Mouse (Mus musculus) layer of hippocampus, adult 18-20 months (tissue): ENCODE results near the gene Il31ra. TPM values are rescaled to one million over a fixed set of nuclear protein-coding genes. Genes with fewer than 3 reads are reported as not detected.
A peak's percentile ranks its signal among the peaks of the same experiment; 100 is the strongest.

Experiments
- DNase-seq, 2 experiments: peaks; one replicate each; pipeline ENCODE4 v3.0.0; 2022; ENCODE audit warnings: low spot score in 2 of 2
- total RNA-seq, 2 experiments: library from RNA; stranded (reverse); gene quantifications; 2 replicates each; pipeline ENCODE4 v1.2.3; 2021

The Il31ra gene
- total RNA-seq, 2 experiments from 2014 or later, result 0.38 TPM; not detected in 1

DNA sequence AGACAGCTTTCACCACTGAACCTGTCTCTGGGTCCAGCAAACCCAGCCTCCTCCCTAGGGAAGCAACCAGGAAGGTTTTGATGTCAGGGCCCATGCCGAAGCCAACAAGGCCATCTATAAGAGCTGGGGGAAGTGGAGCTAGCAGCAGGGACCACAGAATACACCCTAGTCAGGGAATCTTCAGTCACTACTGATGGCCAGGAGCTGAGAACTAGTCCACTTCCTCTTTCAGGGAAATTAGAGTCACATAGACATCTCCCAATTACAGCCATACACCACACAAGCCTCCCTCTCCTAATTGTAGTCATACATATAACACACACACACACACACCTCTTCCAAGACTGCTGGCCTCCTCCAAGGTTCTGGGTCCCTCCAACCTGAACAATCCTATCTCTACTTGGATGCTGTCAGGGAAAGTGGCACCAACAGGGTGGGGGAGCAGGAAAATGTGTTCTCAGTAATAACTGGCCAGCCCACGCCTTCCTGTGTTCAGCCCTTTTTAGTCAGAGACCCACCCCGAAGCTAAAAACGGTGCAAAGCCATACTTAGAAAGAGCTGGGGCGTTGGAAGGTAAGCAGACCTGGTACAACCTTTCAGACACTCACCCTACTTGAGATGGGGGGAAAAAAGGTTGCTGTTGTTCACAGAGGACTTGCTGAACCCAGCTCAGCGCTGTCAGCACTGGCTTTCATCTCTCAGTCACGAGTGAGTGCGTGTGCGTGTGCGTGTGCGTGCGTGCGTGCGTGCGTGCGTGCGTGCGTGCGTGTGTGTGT, 83.5 kb downstream of the Il31ra start:
- no peak for DNase-seq

DNA sequence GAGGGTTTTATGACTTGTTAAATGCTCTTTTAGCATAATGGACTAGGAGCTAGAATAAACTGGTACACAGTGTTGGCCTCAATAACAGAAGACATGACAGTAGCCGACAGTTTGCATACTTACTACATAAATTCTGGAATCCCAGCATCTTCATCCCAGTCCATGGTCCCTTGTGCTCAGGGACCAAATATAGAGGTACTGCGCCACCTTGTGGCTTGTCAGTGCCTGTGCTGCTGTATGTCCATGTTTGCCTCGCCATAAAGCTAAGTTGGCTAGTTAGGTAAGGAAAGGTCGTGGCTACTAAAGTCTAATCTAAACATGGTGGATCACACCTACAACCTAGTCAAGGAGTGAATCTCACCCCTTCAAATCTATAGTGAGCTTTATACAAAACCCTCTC, 84.7 kb downstream of the Il31ra start:
- peak; percentile 32 to 70 for DNase-seq

DNA sequence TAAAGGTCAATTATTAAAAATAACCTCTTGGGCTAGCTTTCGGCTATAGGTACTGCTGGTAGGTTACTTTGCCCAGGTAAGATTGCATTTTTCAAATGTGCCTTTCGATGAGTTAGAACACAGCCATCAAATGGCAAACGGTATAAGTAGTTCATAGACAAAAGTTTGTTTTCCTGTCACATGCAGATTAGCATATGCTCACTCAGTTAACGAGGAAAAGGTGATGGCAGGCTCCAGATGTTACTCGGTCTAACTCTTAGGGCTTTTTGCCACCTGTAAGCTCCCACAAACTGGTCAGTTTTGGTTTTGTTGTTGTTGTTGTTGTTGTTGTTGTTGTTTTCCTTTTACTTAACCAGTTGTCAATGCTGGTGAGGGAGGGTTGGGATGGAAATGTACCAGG, 85.7 kb downstream of the Il31ra start:
- no peak for DNase-seq

- no peak for DNase-seq
Observed at GRCm38 (mm10) chr13:112507691-112508090, 86.5 kb downstream of the Il31ra start.

DNA sequence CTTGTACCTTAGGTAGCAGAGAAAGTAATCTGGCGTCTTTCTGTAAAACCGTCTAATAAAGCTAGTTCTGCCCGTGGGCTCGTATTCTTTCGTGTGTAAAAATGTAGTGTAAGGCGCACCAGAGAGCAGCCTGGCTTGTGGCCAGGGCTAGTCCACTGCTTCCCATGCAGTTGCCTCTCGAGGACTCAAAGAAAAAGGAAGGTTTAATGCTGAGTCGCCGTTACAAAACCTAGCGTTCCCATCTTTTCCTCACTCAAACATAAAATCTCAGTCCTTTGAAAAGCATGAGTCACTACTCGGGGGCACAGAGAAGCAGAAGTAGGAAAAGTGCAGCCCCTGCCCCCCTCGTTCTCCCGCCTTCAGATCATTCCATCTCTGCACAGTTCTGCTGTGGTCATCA, 87.4 kb downstream of the Il31ra start:
- DNase-seq, result no peak

- DNase-seq, result no peak
Observed at GRCm38 (mm10) chr13:112505436-112505835, 88.7 kb downstream of the Il31ra start.

GRCm38 (mm10) chr13:112503846-112504245, 90.3 kb downstream of the Il31ra start:
- DNase-seq, result no peak

- no peak for DNase-seq
Observed at GRCm38 (mm10) chr13:112500466-112500865, 93.7 kb downstream of the Il31ra start.

GRCm38 (mm10) chr13:112500027-112500426, 94.1 kb downstream of the Il31ra start:
- no peak for DNase-seq

- no peak for DNase-seq
Observed at GRCm38 (mm10) chr13:112494590-112494989, 99.6 kb downstream of the Il31ra start.

DNA sequence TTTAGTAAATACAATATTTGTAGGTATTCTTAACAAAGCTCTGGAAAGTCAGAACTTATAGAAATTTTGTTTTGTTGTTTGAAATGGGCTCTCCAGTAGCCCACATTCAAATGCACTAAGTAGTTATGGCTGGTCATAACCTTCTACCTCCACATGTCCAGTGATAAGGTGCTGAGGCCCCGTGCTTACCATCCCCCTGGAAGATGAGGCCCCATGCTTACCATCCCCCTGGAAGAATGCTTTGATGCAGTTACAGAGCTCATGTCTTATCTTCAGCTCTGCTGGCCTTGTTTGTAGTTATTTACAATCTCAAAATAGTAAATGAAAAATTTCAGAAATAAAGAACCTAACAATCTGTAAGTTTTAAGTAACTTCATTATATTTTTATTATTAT, 101.9 kb downstream of the Il31ra start:
- DNase-seq, result no peak

DNA sequence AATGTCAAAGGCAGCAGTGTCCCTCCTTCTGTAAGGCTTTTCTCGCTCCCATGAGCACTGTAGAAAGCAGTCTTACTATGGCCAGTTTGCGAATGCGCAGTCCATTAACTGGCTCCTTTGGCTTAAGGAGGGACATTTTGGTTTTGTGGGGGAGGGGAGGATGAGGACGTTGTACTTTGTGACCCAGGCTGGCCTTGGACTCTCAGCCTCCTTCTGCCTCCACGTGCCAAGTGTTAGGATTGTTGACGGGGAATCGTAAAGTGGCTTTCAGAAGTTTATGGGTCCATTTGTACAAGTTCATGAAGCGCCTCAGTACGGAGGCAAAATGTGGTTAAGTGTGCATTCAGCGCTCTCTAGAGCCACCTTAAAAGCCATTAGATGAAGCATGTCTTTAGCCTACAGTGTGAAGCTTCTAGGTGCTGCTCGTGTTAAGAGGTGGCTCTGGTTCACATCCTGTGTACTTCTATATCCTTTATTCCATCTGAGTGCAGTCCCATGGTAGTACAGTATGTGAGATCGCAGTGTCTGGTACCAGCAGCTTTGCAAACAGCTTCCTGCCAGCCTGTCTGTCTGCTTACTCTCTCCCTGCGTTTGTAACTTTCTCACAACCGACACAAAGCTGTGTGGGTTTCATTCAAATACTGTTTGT, 102.4 kb downstream of the Il31ra start:
- DNase-seq, result no peak

GRCm38 (mm10) chr13:112490036-112490435, 104.1 kb downstream of the Il31ra start:
- no peak for DNase-seq

GRCm38 (mm10) chr13:112486676-112487075, 107.5 kb downstream of the Il31ra start:
- no peak for DNase-seq

GRCm38 (mm10) chr13:112486236-112486635, 107.9 kb downstream of the Il31ra start:
- DNase-seq, result no peak

- DNase-seq, result no peak
Observed at GRCm38 (mm10) chr13:112483015-112483414, 111.1 kb downstream of the Il31ra start.

DNA sequence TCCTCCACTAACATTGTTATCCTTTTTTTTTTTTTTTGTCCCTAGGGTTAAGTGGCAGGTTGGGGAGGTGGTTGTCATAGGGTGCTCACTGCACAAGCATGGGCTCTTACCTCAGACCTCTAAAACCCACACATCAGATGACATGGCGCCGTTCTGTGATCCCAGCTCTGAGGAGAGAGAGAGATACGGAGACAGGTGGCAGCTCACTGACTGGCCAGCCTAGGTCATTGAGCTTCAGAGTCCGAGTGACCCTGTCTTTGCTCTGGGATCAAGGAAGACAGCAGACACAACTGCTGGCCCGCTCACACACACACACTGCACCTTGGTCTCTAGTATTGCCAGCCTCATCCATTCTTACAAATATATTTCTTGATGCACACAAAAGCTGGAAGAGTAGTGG, 111.6 kb downstream of the Il31ra start:
- no peak for DNase-seq

DNA sequence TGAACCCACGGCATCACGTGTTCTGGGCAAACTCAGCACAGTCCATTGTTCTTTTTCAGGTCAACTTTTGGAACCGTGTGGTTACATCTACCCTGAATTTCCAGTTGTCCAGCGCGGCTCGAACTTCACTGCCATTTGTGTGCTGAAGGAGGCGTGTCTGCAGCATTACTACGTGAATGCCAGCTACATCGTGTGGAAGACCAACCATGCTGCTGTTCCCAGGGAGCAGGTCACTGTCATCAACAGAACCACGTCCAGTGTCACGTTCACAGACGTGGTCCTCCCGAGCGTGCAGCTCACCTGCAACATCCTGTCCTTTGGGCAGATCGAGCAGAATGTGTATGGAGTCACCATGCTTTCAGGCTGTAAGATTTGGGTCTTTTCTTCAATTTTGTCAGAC, 114.2 kb downstream of the Il31ra start:
- DNase-seq, result no peak

DNA sequence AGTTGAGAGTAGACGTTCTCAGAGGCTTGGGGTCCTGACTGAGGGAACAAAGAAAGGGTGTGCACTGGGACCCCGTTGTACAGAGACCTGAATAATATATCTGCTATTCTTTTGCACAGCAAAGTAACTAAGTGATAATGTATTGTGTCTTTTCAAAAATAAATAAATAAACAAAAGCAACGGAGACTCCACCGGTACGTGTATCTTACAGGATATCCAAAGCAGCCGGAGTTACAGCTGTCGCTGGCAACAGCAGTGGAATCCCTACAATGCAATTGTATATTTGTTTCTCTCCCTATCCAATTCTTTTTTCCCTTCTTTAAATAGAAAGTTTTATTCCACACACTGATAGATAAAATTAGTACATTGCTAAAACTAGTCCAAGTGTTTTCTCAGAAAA, 115.1 kb downstream of the Il31ra start:
- DNase-seq, result no peak

DNA sequence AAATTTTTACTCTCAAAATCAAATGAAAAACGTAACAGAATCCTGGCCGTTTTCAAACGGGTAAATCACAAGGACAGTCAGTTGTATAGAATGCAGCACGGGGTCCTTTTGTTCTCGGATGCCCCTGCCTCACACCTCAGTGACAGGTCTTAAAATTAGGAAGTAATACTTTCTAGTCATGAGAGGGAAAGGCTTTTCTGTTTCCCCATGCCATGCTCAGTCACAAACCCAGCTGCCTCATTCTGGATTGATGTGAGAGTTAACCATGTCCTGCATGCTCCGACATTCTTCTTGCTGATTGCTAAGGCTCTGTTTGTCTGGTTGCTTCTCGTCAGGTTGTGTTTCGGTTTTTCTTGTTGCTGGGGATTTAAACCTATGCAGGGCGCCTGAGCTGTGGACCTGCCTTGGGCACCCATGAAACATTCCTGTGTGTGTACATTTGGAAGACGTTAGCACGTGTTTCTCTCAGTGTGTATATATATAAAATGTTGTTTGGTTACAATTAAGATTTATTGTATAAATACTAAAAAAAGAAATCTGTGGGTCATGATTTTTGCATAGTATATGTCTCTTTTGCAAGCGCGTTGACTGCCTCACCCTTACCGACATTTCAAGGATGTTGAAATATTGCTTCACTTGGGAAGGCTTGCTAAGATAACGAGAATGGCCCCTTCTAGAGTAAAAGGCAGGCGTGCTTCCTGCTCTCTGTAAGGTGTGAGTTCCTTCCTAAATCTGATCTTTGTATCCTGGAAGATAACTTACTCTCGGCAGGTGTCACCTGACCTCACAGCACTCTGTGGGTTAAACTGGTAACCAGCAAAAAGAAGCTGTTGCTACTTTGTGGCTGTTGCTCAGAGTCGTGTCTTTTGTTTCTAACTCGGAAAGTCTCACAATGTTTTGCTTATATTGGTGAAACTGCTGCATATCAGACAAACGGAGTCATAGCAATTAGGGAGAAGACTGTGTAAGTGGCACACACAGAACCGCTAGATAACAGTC, 120.1 kb downstream of the Il31ra start:
- DNase-seq, result no peak

DNA sequence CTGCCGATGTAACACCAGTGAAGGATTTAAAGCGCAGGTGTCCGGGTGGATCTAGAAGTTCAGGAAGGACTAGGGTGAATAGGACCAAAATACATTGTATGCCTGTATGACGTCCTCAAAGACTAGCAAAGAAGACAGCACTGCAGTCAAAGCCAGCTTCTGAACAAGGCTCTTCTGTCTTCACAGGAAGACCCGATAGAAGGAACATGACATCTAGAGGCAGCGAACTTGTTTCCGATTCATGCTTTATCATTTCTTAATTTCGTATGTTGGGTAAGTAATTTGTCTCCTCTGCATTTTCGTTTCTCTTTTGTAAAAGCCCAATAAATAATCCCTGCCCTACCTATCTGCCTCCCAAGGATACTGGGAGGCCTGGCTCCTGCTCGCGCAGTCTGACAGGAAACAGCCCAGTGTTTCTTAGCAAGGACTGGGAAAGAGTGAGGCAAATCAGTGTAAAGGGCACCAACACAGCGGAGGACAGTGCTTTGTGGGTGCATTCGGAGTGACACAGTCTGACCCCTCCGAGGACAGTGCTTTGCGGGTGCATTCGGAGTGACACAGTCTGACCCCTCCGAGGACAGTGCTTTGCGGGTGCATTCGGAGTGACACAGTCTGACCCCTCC, 121.6 kb downstream of the Il31ra start:
- DNase-seq, result no peak
